Mouse (Mus musculus) CD4-positive, CD25-positive, alpha-beta regulatory T cell, adult 4 months (primary cell): ENCODE results near the gene Mecom. TPM values are rescaled to one million over a fixed set of nuclear protein-coding genes. Genes with fewer than 3 reads are reported as not detected.
"Not testable (repeated sequence)": the region's sequence is repeated elsewhere in the genome, so short reads cannot be mapped to it uniquely, and the experiment has no call there.

Experiments
- ATAC-seq: one replicate; pipeline ENCODE4 v1.8.0; 2017
- polyA plus RNA-seq, 2 experiments: library from polyadenylated mRNA; unstranded; fragments of 100-300 nt; shearing (Covaris generic); gene quantifications; one replicate each; pipeline ENCODE4 v1.2.1; 2017

Mecom gene
- polyA plus RNA-seq, 2 experiments from 2014 or later: 0.39 TPM; not detected in 1

DNA sequence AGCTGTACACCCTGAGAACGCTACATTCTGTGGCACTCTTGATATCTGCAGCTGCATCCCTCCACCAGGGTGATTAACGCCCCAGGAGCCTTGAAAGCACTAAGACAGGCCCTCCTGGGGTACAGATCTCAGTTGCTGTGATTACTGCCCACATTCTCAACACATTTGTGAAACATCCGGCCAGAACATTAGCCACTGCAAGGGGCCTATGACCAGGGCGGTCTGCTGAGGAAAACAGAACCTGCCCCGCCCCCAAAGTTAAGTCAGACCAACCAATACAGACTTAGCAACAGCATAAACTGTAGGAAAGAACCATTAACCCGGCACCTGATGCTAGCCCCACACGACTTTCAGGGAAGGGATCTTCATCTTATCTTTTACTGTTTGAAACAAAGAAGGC is 109.8 kb downstream of the Mecom start:
- no peak for ATAC-seq

DNA sequence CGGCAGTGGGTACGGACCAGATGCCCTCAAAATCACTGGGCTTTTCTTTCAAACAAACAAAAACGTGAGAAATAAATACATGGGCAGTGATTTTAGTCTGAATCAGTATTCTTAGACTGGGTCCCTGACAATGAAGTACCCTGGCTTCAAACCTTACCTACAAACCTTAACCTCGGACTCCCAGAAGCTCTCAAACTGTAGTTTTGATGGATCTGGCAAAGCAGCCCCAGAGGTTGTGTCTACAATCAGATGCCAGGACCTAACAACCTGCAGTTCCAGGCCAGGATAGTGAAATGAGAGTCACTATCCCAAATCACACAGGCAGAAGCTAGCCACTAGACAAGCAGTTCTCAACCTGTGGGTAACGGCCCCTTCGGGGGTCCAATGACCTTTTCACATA is 111.2 kb downstream of the Mecom start:
- no peak for ATAC-seq

DNA sequence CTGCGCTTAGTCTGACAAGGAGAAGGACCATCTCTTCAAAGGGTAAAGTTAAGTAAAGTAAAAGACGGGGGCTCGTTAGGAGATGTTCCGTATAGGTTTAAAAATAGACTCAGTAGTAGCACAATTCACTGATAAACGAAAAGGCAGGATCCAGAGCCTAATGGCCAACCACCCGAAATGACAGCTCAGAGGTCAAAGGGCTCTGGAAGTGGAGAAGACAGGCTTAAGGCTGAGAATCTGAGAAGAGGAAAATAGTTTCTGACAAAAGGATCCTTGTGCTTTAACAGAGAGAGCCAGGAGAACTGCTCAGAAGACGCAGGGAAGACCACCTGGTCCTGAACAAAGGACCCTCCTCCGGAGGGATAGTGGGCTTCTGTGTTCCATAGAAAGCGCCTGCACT is 111.7 kb downstream of the Mecom start:
- no peak for ATAC-seq

GRCm38 (mm10) chr3:30428877-30429276 is 118.9 kb downstream of the Mecom start:
- no peak for ATAC-seq

DNA sequence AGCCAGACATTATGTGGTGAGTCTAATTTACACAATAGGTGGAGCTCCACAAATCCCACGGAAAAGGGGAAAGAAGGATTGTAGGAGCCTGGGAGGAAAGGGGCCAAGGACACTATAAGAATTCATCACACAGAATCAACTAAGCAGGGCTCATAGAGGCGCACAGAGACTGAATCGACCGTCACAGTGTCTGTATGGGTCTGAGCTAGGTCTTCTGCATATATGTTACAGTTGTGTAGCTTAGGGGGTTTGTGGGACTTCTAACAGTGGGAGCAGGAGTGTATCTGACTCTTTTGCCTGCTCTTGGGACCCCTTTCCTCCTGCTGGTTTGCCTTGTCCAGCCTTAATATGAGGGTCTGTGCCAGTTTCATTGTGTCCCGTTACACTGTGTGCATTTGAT is 123.8 kb downstream of the Mecom start:
- no peak for ATAC-seq

GRCm38 (mm10) chr3:30421948-30422347 is 125.9 kb downstream of the Mecom start:
- not testable (repeated sequence) for ATAC-seq

GRCm38 (mm10) chr3:30420899-30421298 is 126.9 kb downstream of the Mecom start:
- ATAC-seq: no peak

DNA sequence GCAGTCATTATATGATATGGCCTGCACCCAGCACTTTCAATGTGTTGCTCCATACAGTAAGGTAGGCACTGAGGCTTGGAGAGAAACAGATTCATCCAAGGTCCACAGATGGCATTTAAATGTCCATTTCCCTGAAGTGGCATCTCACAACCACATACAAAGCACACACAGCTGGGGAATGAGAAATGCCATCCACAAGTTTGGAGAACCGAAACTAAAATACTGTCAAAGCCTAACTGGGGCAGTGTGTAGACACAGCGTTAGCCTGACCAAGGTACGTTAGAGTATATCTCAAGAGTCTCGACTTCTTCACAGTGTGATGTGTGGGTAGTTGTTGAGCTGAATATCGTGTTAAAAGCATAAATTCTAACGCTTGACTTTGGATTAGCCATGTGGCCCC is 133.6 kb downstream of the Mecom start:
- ATAC-seq: no peak

- no peak for ATAC-seq
These were observed 137.0 kb downstream of the Mecom start for GRCm38 (mm10) chr3:30410778-30411177.

- ATAC-seq: no peak
These were observed 143.0 kb downstream of the Mecom start for GRCm38 (mm10) chr3:30404821-30405220.

DNA sequence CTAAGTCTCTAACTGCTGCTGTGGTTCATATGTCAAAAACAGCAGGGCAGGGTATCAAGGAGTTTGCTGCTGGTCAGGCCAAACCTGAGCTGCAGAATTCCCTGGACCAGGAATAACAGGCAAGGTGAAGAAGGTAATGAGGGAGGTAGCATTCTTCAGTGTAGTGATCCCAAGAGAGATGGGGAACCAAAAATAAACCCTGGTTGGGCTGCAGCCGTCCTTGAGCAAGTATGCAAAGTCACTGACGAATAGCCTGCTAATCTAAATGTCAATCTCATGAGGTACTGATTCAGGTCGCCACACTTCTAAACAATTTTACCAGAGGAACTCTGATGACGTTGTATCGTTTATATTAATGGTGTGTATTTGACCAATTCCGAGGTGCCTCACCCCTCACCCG is 148.9 kb downstream of the Mecom start:
- no peak for ATAC-seq

DNA sequence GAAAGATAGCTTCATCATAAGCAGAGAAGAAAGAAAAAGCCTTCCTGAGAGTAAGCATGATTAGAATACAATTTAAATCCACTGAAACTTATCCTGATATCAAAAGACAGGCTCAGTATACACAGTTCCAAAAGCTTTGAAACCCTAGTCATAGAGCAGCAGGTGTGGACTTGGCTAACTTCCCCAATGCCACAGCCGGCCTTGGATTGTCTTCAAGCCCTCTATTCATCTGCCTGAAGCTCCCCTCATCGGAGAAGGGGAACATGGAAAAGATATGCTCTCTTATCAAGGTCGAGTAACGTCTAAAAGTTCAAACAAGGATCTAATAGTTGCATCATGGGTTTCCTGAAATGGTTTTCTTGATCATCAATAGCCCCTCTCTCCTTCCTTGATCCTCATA is 152.9 kb downstream of the Mecom start:
- ATAC-seq: no peak

DNA sequence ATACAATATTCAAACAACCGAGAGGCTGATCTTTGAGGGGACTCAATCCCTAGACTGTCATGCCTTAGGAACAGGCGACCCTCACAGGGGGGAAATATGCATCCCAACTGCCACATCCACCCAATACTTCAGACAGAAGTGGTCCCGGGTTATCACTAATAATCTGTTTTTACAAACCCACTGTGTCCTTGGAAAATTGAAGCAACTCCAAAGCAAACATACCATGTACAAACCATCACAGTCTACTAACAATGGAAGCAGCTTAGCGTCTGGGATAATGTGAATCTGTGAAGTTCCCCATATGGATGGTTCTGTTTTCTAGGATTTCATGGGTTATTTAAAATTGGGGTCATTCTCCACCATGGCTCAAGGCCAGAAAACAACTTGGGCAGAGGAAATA is 155.1 kb downstream of the Mecom start:
- no peak for ATAC-seq

- no peak for ATAC-seq
These were observed 155.6 kb downstream of the Mecom start for GRCm38 (mm10) chr3:30392218-30392617.

GRCm38 (mm10) chr3:30390346-30390745 is 157.5 kb downstream of the Mecom start:
- ATAC-seq: no peak

GRCm38 (mm10) chr3:30380273-30380672 is 167.5 kb downstream of the Mecom start:
- no peak for ATAC-seq

DNA sequence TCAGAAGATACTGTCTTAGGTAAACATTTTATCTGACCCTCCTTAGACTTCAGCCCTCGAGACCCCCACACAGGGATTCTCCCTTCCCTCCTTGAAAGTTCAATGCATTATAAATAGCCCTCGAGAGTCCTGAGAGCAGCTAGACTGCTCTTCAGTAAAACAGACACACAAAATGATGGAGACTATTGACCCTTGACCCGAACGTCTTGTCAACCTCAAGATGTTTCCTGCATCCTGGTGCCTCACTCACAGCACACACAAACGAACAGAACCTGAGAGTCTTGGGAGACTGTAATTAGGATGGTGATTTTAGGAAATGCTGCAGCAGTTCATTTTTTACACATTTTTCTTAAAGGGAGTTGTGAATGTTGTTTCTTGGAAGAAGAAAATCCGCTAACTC is 168.5 kb downstream of the Mecom start:
- ATAC-seq: no peak

DNA sequence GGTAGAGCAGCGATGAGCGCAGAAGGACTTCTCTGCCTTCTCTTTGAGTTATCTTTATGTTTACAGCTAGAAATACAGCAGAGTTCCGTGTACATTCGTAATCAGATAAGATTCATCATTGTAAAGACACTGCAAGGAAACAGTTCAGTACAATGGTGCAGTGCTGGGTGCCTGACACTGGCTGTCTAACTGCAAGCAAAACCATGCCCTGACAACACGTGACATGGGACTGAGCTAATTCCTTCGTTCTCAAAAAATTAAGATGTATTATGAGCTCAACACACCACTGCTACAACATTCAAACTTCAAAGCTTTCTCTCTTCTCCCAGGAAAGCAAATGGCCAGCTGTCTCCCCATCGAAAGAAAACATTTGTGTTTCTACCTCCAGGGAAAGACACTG is 176.3 kb downstream of the Mecom start:
- ATAC-seq: no peak

- ATAC-seq: no peak
These were observed 176.8 kb downstream of the Mecom start for GRCm38 (mm10) chr3:30370860-30371455.

DNA sequence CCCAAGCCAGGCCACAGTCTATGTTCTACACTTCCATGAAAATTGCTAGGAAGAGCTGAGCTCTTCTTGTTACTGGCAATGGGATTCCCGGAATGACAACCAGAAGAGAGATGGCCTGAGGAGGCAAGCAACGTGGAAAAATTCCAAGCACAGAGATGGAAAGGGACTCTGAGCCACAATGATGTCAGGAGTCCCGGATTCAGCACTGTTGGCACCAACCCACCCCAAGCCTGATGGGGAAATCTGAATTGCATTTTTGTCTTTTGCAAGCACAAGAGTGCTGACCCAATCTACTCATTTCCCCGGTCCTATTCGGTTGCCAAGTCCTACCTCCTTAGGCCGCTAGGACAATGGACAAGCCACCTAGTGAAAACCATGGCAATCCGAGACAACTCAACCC is 181.2 kb downstream of the Mecom start:
- ATAC-seq: no peak

DNA sequence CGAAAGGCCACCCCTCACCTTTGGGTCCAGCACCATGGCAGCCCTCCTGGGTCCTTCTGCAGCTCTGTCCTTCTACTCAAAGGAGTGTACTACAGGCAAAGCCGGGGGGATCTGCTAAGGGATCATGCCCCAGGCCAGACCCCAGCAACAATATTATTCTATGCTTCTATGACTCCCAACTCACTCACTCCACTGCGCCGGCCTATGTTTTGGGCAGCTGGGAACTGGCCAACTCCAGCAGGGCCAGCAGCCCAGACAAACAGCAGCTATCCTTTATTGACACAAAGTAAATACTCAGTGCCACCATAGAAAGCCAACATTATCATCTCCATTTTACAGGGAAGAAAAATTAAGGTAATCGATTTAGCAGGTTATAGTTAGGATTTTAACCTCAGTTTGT is 186.6 kb downstream of the Mecom start:
- no peak for ATAC-seq

DNA sequence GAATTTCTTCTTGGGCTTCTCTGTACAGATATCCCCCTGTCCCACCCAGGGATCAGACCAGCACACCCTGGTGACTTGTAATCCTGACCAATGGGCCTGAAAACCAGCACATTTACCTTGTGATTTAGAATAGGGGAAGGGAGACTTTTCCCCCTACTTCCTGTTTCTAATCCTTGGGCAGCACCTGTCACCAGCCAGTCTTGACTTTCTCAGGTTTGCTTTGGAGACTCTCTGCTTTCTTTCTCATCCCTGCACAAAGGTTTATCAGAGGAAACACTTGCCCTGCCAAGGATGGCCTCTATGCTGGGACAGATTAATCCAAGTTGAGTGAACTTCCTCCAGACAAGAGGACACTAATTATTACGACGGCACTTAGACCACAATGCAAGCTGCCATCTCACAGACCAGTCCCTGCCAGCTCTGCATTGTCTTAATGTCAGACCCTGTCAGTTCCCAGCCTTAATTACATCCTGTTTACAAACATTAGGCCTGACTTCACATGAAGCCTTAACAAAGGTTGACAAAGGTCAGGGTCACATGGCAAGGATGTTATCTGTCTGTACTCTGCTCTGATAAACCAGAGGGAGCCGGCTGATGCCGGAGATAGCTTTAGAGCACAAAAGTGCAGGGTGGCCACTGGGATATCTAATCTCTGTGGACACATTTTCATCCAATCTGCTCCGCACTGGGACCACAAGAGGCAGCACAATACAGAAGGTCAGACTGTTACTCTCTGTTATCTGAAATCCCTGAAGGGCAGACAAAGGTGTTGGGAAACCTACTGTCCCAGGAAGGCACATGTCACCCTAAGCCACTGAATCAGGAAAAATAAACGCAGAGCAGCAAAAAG is 193.7 kb downstream of the Mecom start:
- no peak for ATAC-seq

DNA sequence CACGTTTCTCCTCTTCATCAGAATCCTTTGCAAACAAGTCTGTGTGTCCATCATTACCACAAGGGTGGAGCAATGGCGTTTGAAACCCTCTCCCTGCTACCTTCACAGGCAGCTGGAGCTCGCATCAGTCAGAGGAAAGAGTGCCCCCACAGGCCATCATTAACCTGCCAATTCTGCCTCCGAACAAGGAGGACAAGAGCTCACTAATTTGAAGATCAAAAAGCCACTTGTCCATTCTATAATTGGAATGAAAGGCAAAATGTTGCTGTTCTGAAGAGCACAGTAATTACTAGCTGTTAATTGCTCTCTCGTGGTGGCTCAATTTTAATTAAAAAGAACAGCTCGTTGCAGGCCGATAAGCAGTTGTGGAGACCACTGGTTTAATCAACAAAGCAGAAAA is 198.5 kb downstream of the Mecom start:
- no peak for ATAC-seq

DNA sequence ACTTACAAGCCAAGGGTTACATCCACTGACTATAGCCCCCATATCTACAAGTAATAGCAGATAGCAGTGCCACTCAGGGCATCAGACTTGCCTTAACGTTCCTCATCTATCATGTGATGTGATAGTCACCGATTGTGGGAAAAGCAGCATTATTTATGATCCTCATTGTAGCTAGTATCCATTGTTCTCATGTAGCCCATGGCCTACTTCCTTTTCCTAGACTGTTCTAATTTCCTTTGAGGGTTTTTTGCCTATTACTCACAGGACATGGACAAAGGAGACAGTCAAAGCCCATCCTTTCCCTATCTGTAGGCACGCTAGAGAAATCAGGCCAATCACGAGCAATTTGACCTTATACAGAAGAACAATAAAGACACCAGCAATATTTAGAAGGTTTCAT is 203.7 kb downstream of the Mecom start:
- ATAC-seq: no peak

GRCm38 (mm10) chr3:30332337-30332736 is 215.5 kb downstream of the Mecom start:
- no peak for ATAC-seq
